Mouse (Mus musculus): ENCODE data around the gene 2310057M21Rik.

Gene 2310057M21Rik

DNA sequence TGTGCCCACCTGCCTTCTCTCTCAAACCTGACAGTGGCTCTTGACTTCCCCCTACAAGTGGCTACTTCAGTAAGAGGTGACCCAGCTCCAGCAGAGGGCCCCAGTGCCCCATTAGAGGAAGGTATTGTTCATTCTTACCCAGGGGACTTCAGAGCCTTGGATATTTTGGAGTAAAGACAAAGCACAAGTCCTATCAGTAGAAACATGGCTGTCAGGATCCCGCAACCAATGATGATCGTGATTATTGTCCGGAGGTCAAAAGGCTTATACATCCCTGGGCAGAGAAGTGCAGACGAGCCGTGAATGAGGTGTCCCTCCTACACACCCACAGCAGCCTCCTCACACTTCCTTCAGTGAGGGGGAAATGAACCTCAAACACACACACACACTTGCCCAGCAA is 35.5 kb downstream of the 2310057M21Rik start:
- no peak for ATAC-seq (ENCODE audit: insufficient number of reproducible peaks, low FRiP score, low TSS enrichment)

GRCm38 (mm10) chr7:131322192-131322591 is 40.4 kb downstream of the 2310057M21Rik start, which contains the start of gene Cuzd1:
Cuzd1 (minus strand) TSS chr7:131322292.
- ATAC-seq (ENCODE audit: insufficient number of reproducible peaks, low FRiP score, low TSS enrichment): no peak

DNA sequence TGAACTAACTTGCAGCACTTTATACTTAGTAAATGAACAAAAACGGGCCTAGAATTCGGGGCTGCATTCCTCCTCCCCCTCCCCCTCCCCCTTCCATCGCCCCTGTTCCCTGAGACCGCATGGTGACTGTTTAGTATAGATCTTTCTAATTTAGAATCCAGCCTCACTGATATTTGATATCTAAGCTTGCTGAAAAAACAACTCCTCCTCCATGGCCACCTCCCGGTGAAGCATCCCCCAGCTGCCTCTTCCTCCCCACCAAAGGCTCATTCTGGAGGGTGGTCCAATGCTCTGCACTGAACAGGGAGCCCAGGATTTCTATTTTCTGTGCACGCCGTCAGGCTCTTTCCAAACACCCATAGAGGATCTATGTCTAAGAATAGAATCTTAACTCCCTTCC is 44.2 kb downstream of the 2310057M21Rik start:
- no peak for ATAC-seq (ENCODE audit: insufficient number of reproducible peaks, low FRiP score, low TSS enrichment)

DNA sequence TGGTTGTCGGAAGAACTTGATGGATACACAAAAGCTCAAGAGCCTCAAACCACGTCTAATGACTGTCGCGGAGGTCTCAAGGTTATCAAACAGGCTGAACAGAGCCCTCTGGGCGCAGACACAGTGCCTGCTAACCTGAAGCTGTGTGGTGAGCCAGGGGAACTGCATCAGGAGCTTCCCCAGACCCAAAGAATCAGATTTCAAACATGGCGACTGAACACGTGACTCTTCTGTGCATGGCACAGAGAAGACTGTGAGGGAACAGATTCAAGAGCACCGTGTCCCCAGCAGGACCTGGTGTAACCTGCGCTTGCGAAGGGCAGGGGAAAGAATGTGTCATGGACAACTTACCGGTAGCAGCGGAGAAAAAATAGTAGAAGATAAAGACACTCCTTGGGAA is 45.0 kb downstream of the 2310057M21Rik start:
- ATAC-seq (ENCODE audit: insufficient number of reproducible peaks, low FRiP score, low TSS enrichment): no peak

- ATAC-seq (ENCODE audit: insufficient number of reproducible peaks, low FRiP score, low TSS enrichment): no peak
Observed at GRCm38 (mm10) chr7:131314493-131314892, 48.1 kb downstream of the 2310057M21Rik start.

- ATAC-seq (ENCODE audit: insufficient number of reproducible peaks, low FRiP score, low TSS enrichment): no peak
Observed at GRCm38 (mm10) chr7:131306733-131307132, 55.8 kb downstream of the 2310057M21Rik start.

- ATAC-seq (ENCODE audit: insufficient number of reproducible peaks, low FRiP score, low TSS enrichment): no peak
Observed at GRCm38 (mm10) chr7:131303340-131303739, 59.2 kb downstream of the 2310057M21Rik start.

GRCm38 (mm10) chr7:131297151-131297550 is 65.4 kb downstream of the 2310057M21Rik start:
- no peak for ATAC-seq (ENCODE audit: insufficient number of reproducible peaks, low FRiP score, low TSS enrichment)
